Mouse (Mus musculus) heart, embryonic 11.5 days (tissue): ENCODE results near the gene Tram2. TPM values are rescaled to one million over a fixed set of nuclear protein-coding genes. Genes with fewer than 3 reads are reported as not detected.

Experiments
- ATAC-seq: fragments of 200-750 bp; cut with Nextera tagmentation; replicated peaks from 2 replicates; pipeline ENCODE4 v1.8.0; 2017; ENCODE audit warnings: moderate library complexity; ENCODE audit not compliant: insufficient number of reproducible peaks, low FRiP score, low TSS enrichment
- H3K27ac ChIP-seq: fragments of 300-500 bp; sonication (generic); 2 replicates; pipeline ENCODE4 v1.5.1; 2014; ENCODE audit warnings: mild to moderate bottlenecking, low read depth, low read length
- H3K27me3 ChIP-seq: fragments of 300-500 bp; sonication (generic); 2 replicates; pipeline ENCODE4 v1.6.1; 2014; ENCODE audit warnings: mild to moderate bottlenecking, low read length, mixed read lengths; ENCODE audit not compliant: control insufficient read depth, insufficient read depth
- H3K36me3 ChIP-seq: fragments of 300-500 bp; sonication (generic); 2 replicates; pipeline ENCODE4 v1.6.1; 2014; ENCODE audit warnings: mild to moderate bottlenecking, low read length, moderate library complexity, mixed read lengths; ENCODE audit not compliant: control insufficient read depth, insufficient read depth
- H3K4me1 ChIP-seq: fragments of 300-500 bp; sonication (generic); 2 replicates; pipeline ENCODE4 v1.6.1; 2014; ENCODE audit warnings: low read length; ENCODE audit not compliant: control insufficient read depth, insufficient read depth
- H3K4me2 ChIP-seq: fragments of 300-500 bp; sonication (generic); 2 replicates; pipeline ENCODE4 v1.6.1; 2014; ENCODE audit warnings: mild to moderate bottlenecking, moderate library complexity
- H3K4me3 ChIP-seq: fragments of 300-500 bp; sonication (generic); 2 replicates; pipeline ENCODE4 v1.5.1; 2014; ENCODE audit warnings: low read depth, low read length
- H3K9ac ChIP-seq: fragments of 300-500 bp; sonication (generic); 2 replicates; pipeline ENCODE4 v1.6.1; 2014; ENCODE audit warnings: mild to moderate bottlenecking, low read depth, low read length, moderate library complexity
- H3K9me3 ChIP-seq: fragments of 300-500 bp; sonication (generic); replicated peaks from 2 replicates; pipeline ENCODE4 v1.6.1; 2016; ENCODE audit warnings: low read length; ENCODE audit not compliant: control insufficient read depth
- WGBS: fragments of 180-500 bp; shearing (Covaris S2); extraction: QIAGEN DNeasy Blood & Tissue Kit; methylation state at CpG from one replicate; pipeline ENCODE4 v1.1.7; 2014; ENCODE audit not compliant: insufficient replicate concordance; 5-methylcytosine and 5-hydroxymethylcytosine counted together
- polyA plus RNA-seq: library from polyadenylated mRNA; unstranded; fragments of >200 nt; fragmentation: Nextera tagmentation; extraction: Ambion mirVana; gene quantifications from 2 replicates; pipeline ENCODE4 v1.2.1, GENCODE M21; 2014

Gene Tram2
- polyA plus RNA-seq, 1 experiment from 2014 or later: 7.1 TPM

DNA sequence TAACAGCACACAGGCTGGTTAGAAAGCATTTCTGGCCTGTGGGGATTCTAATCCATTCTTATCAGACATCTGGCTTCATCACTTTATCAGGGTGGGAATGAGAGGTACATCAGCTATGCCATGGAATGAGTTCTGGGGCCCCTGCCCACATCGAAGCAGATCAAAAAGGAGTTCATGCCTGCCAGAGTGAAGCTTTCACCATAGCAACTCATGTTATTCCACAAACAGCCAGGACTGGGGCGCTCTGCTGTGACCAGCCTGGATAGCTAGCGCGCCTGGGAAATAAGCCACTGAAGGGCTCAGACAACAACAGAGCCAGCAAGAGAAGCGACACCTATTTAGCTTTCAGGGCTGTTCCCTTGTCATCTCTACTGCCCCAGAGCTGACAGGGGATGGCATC, 4.8 kb downstream of the Tram2 start:
- WGBS: 50% methylated on average over 5 of the region's 5 CpGs
- no peaks in the 10 kb centered on the region for H3K36me3 ChIP-seq
- no peak for ATAC-seq
- H3K27ac ChIP-seq: 0 out of 2 replicates have a peak overlapping the region, but pooled peaks have one; percentile 29
- H3K4me1 ChIP-seq: peaks cover 59% of the 10 kb centered on the region
- H3K4me3 ChIP-seq: no peak overlapping the region
- no peaks in the 10 kb centered on the region for H3K9me3 ChIP-seq
- 0 out of 2 replicates have a peak overlapping the region, but pooled peaks have one; percentile 24 for H3K9ac ChIP-seq
- H3K4me2 ChIP-seq: peak overlapping the region; percentile 20
- no peaks in the 10 kb centered on the region for H3K27me3 ChIP-seq

DNA sequence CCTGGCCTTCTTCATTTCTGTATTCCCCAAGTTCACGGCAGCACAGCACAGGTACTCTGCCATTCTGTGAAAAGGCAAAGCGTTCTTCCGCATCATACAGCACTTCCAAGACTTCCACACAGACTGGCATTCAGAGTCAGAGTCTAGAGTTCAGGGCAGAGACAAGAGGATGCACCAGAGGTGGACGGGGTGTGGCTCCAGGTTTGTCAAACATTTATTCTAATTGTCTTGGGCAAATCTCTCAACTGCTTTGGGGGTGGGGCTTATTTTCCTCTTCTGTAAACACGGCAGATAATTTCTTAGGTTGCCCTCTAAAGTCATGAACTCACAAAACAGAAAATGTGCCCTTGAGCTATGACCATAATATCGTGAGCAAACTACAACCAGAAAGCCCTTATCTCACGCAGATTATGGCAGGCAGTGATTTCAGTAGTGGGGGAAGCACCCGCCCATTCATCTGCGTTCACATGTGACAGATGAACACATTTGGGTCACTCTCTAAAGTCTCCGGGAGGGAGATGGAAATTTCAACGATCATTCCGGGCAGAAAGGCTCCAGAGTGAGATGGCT, 6.1 kb downstream of the Tram2 start:
- ATAC-seq: no peak
- Histone ChIP-seq H3K27ac (no peak overlapping the region), H3K9ac (no peak overlapping the region), H3K4me1 (peaks cover 65% of the 10 kb centered on the region), H3K36me3 (no peaks in the 10 kb centered on the region), H3K27me3 (no peaks in the 10 kb centered on the region), H3K4me2 (no peak overlapping the region), H3K9me3 (no peaks in the 10 kb centered on the region), H3K4me3 (no peak overlapping the region)
- WGBS: 56% methylated on average over 12 of the region's 12 CpGs

DNA sequence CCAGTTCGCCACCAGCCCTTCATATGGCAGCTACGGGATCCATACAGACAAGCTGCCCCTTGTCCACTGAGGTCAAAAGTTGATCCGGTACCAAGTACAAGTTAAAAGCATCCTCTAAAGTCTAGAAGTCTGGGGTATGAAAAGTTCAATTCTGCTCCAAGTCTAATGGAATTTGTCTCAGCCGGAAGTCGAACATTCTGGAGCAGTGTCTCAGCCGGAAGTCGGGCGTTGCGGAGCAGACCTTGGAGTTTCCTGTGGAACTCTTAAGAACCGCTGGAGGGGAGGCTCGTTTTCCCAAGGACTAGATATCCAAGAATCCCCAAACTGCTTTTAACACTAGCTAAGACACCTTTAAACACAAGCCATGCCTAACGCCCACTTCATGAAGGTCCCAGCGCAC, 8.4 kb downstream of the Tram2 start:
- Histone ChIP-seq H3K27me3 (no peaks in the 10 kb centered on the region), H3K4me3 (no peak overlapping the region), H3K4me2 (no peak overlapping the region), H3K36me3 (no peaks in the 10 kb centered on the region), H3K4me1 (peaks cover 48% of the 10 kb centered on the region), H3K9me3 (no peaks in the 10 kb centered on the region), H3K27ac (no peak overlapping the region), H3K9ac (no peak overlapping the region)
- 60% methylated on average over 13 of the region's 13 CpGs for WGBS
- ATAC-seq: no peak

DNA sequence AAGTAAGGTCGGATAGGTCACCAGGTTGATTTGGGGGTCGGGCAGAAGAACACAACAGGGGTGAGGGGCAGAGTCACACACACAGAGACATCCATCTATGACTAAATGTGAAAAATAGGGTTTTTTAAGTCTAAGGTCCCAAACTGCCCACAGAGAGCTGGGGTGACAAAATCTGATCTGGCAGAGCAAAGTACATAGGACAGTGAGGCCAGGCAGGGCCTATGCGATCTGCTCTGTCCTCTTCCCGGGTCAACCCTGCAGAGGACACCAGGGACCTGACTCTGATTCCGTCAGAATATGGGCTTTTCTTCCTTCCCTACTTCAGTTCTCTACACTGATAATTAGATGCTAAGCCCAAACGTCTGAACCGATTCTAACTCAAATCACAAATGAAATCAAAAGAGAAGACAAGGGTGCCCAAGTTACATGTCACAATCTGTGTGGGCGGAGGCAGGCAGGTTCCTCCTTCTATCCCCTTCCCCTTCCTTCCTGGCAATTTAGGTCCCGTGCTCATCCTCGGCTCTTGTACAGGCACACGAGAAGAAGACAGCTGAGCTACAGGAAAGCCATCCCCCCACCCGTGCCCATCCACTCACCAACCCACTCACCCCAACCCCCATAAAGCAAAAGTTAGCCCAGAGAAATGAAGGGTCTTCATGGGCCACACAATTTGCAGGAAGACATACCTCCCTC, 9.1 kb downstream of the Tram2 start:
- no peak for ATAC-seq
- Histone ChIP-seq H3K27me3 (no peaks in the 10 kb centered on the region), H3K4me1 (peaks cover 46% of the 10 kb centered on the region), H3K4me3 (no peak overlapping the region), H3K4me2 (no peak overlapping the region), H3K9ac (no peak overlapping the region), H3K36me3 (no peaks in the 10 kb centered on the region), H3K27ac (no peak overlapping the region), H3K9me3 (no peaks in the 10 kb centered on the region)
- 75% methylated on average over 12 of the region's 12 CpGs for WGBS

DNA sequence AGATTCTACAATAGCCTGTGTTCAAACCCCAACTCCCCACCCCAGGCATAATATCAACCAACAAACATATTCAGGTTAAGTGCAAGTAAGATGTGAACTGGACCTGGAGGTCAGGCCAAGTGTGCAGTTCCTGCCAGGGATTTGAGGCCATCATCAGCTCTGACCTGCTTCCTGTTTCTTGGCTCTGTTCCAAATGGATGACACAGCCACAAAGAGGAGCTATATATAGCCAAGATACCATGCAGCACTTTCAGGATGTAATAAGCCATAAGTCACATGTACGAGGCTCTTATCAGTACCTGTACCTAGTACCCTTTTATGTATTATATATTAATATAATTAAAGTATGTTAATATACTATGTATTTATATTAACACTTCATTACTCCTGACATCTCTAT, 10.5 kb downstream of the Tram2 start:
- Histone ChIP-seq H3K9me3 (no peaks in the 10 kb centered on the region), H3K4me2 (no peak overlapping the region), H3K4me1 (peaks cover 31% of the 10 kb centered on the region), H3K4me3 (no peak overlapping the region), H3K36me3 (no peaks in the 10 kb centered on the region), H3K27me3 (no peaks in the 10 kb centered on the region), H3K9ac (no peak overlapping the region), H3K27ac (no peak overlapping the region)
- peak; percentile 67; the same call in 1 of the 2 replicates for ATAC-seq
- WGBS: 19% methylated on average over 1 of the region's 1 CpGs

DNA sequence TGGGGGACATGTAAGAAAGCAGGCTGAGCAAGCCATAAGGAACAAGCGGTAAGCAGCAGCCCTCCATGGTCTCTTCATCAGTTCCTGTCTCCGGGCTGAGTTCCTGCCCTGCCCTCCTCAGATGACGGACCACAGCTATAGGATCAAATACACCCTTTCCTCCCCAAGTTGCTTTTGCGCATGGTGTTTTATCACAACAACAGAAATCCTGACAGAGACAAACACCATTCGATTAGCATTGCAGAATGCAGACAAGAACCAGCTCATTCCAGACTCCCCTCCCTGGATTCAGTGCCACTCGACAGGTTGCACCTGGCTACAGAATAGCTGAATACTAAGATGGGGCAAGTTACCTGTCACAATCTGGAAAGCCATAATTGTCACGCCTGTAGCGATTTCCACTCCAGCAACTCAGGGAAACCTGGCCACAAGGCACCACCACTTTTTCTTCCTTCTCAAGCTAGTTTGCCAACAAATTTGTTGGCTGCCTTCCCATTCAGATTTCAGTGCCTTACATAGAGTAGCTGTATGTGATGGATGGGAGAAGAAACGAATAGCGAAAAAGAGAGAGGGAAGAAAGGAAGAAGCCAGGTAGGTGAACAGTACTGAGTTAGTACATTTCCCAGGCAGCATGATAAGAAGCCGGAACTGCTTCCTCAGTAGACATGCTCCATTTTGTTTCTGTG, 11.3 kb downstream of the Tram2 start:
- Histone ChIP-seq H3K36me3 (no peaks in the 10 kb centered on the region), H3K4me2 (no peak overlapping the region), H3K27me3 (no peaks in the 10 kb centered on the region), H3K4me1 (peaks cover 27% of the 10 kb centered on the region), H3K9ac (no peak overlapping the region), H3K9me3 (no peaks in the 10 kb centered on the region), H3K4me3 (no peak overlapping the region), H3K27ac (no peak overlapping the region)
- no peak for ATAC-seq
- WGBS: 86% methylated on average over 11 of the region's 11 CpGs

DNA sequence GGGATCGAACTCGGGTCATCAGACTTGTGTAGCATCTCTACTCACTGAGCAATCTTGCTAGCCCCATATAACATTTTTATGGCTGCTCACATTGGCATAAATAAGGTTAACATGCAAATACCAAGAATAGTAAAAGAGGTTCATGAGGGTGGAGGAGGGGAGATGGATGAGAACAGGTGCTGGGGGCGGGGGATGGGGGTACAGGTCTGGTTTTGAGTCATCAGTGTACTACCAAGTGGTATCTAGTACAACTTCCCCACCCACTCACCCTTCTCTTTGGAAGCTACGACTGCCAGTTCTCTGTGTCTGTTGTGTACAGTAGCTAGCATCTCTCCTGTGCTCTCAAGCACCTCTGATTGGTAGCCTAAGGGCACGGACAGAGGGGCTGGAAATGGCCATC, 14.9 kb downstream of the Tram2 start:
- Histone ChIP-seq H3K4me3 (no peak overlapping the region), H3K27me3 (no peaks in the 10 kb centered on the region), H3K27ac (no peak overlapping the region), H3K36me3 (no peaks in the 10 kb centered on the region; the same call in 1 of the 2 replicates), H3K9ac (no peak overlapping the region), H3K4me1 (peaks cover 17% of the 10 kb centered on the region), H3K9me3 (no peaks in the 10 kb centered on the region), H3K4me2 (no peak overlapping the region)
- WGBS: 87% methylated on average over 5 of the region's 5 CpGs
- no peak for ATAC-seq

DNA sequence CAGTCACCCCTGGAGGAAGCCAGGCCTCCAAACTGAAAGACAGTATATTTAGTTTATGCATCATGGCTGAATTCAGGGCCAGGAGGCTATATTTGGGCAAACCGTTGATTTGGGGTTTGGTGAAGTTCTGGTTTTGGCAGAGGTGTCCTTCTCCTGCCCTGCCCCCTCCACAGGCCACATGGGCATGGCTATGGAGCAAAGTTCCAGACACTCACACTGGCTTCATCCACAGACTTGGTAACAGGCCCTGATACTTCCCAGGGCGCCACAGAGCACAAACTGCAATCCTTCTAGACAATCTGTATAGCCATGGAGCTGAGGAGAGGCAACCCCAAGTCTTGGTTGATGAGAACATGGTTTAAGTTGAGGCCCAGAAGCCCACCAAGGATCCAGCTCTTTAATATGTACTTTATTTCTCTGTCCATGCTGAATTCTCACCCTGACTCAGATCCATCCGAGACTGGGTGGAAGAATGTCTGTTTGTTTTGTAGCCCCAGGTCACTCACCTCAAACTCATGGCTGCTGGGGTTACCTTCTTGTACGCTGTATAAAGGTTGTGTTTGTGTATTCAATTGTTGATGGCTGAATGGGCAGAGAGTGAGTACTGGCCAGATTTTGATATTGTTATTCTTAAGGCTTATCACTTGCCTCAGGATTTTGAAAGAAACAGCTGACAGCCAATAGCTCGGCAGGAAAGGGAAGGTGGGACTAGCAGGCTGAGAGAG, 19.5 kb downstream of the Tram2 start:
- Histone ChIP-seq H3K27me3 (no peaks in the 10 kb centered on the region), H3K4me3 (no peak overlapping the region), H3K9ac (no peak overlapping the region), H3K27ac (no peak overlapping the region), H3K36me3 (peaks cover 5% of the 10 kb centered on the region; the same call in 1 of the 2 replicates), H3K4me2 (no peak overlapping the region), H3K9me3 (peaks cover 2% of the 10 kb centered on the region), H3K4me1 (no peaks in the 10 kb centered on the region)
- ATAC-seq: no peak
- 74% methylated on average over 5 of the region's 5 CpGs for WGBS
